Mouse (Mus musculus) kidney, postnatal 0 days (tissue): ENCODE results near the gene Lingo2. TPM values are rescaled to one million over a fixed set of nuclear protein-coding genes. Genes with fewer than 3 reads are reported as not detected.

ENCODE experiments used
- ATAC-seq: fragments of 200-750 bp; cut with Nextera tagmentation; replicated peaks from 2 replicates; pipeline ENCODE4 v1.8.0; 2017; ENCODE audit warnings: low read depth, moderate number of reproducible peaks, moderate TSS enrichment, moderate library complexity; ENCODE audit not compliant: low FRiP score
- DNase-seq: peaks from one replicate; pipeline ENCODE4 v3.0.0-alpha.2; 2016; ENCODE audit warnings: low spot score
- H3K27ac ChIP-seq: fragments of 300-500 bp; sonication (generic); 2 replicates; pipeline ENCODE4 v1.5.1; 2014; ENCODE audit warnings: mild to moderate bottlenecking
- H3K27me3 ChIP-seq: fragments of 300-500 bp; sonication (generic); 2 replicates; pipeline ENCODE4 v1.6.1; 2014; ENCODE audit warnings: low read length, mixed read lengths; ENCODE audit not compliant: insufficient read depth
- H3K36me3 ChIP-seq: fragments of 300-500 bp; sonication (generic); 2 replicates; pipeline ENCODE4 v1.6.1; 2014; ENCODE audit warnings: low read length, mixed read lengths; ENCODE audit not compliant: insufficient read depth
- H3K4me1 ChIP-seq: fragments of 300-500 bp; sonication (generic); replicated peaks from 2 replicates; pipeline ENCODE4 v1.6.1; 2014; ENCODE audit warnings: antibody characterized with exemption, low read length, mixed read lengths; ENCODE audit not compliant: insufficient read depth
- H3K4me2 ChIP-seq: fragments of 300-500 bp; sonication (generic); 2 replicates; pipeline ENCODE4 v1.6.1; 2014; ENCODE audit warnings: mild to moderate bottlenecking, low read length, moderate library complexity, mixed read lengths
- H3K4me3 ChIP-seq: fragments of 300-500 bp; sonication (generic); replicated peaks from 2 replicates; pipeline ENCODE4 v1.5.1; 2014; ENCODE audit warnings: low read depth, low read length
- H3K9ac ChIP-seq: fragments of 300-500 bp; sonication (generic); 2 replicates; pipeline ENCODE4 v1.6.1; 2014; ENCODE audit warnings: low read depth, low read length
- H3K9me3 ChIP-seq: fragments of 300-500 bp; sonication (generic); replicated peaks from 2 replicates; pipeline ENCODE4 v1.6.1; 2016; ENCODE audit warnings: low read length, inconsistent platforms, mixed read lengths
- CTCF ChIP-seq: IDR thresholded peaks from 2 replicates; pipeline ENCODE4 v1.5.1; 2016; ENCODE audit warnings: antibody characterized with exemption, low read depth, mild to moderate bottlenecking, moderate library complexity
- WGBS: fragments of 180-500 bp; shearing (Covaris S2); extraction: QIAGEN DNeasy Blood & Tissue Kit; methylation state at CpG from one replicate; pipeline ENCODE4 v1.1.7; 2014; 5-methylcytosine and 5-hydroxymethylcytosine counted together
- polyA plus RNA-seq: library from polyadenylated mRNA; unstranded; fragments of >200 nt; fragmentation: Nextera tagmentation; extraction: Ambion mirVana; gene quantifications from 2 replicates; pipeline ENCODE4 v1.2.1, GENCODE M21; 2015

Lingo2 gene
- polyA plus RNA-seq, 1 experiment from 2014 or later, result 0.17 TPM

DNA sequence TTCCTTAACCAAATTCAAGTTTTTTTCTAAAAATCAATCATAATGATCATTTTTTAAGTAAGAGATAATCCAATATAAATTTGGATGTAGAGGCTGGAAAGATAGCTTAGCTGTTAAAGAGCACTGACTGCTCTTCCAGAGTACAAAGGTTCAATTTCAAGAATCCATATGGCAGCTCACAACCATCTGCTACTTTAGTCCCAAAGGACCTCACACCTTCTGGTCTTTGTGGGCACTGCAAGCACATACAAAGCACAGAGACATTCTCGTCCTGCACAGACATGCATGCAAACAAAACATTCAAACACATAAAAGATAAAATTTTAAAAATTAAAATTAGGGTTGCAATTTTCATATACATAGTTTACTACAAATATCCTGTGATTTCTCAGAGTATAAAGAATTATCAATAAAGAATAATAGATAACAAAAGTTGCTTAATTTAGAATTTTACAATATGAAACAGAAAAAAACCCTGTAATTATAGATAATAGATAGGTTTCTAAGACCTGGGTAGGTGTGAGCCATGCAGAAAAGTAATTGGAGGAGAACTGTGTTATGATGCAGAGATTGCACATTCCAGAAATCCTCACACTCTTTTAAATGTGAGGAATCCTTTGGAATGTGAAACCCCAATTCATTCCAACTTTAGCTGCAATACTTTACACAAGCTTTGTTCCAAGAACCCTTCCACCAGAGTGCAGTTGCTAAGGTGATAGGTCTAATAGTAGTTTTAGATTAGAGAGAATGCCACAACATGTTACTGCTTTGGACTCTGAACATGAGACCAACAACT lies 1053.6 kb downstream of the Lingo2 start:
- 50% methylated on average over 1 of the region's 1 CpGs for WGBS

DNA sequence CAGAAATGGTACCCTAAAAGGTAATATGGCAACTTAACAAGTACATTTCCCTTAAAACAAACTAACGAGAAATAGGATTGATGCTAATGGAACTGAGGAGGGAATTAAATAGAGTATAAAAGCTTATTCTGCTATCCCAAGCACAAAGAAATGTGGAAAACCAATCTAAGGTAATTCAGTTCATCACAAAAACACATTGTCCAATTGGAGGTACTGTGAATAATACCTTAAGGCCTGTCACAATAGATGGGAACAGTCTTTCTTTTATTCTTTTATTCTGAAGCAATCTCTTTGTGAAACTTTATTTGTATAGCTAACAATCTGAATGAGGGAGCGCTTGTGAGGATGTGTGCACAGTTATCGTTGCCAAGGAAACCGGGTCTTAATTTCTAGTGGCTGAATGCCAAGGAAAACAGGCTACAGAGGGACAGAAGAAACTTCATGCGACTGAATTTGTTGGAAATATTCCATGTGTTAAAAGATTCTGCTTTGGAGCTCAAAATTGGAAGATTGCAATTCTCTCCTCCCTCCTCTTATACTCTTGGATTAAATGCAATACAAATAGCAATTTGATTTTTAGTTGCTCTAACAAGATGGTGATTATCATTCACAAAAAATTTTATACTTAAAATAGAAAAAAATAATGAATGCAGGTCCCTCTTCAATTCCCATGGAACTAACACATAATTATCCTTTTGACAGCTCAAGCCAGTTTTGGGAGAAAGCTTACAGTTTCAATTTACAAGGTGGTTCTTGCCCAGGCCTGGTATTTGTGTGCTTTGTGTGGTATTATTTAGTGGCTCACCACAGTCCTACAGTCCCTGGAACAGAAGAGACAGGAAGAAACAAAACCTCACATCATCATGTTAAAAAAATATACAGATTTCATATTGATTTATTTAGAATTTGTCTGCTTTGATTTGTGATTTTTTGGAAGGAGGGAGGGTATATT lies 1065.7 kb downstream of the Lingo2 start:
- H3K27ac ChIP-seq, result no peak overlapping the region

More for the DNA sequence above, 1053.6 kb downstream of the Lingo2 start:
- H3K4me2 ChIP-seq, result no peak overlapping the region
- ATAC-seq (no peak), DNase-seq (no peak)
- H3K27me3 ChIP-seq, result no peaks in the 10 kb centered on the region
- H3K4me1 ChIP-seq, result no peaks in the 10 kb centered on the region
- no peak overlapping the region for H3K9ac ChIP-seq
- H3K36me3 ChIP-seq, result no peaks in the 10 kb centered on the region
- H3K9me3 ChIP-seq, result no peaks in the 10 kb centered on the region
- no peak overlapping the region for H3K4me3 ChIP-seq
- H3K27ac ChIP-seq, result no peak overlapping the region
- no peak for TF ChIP-seq CTCF

DNA sequence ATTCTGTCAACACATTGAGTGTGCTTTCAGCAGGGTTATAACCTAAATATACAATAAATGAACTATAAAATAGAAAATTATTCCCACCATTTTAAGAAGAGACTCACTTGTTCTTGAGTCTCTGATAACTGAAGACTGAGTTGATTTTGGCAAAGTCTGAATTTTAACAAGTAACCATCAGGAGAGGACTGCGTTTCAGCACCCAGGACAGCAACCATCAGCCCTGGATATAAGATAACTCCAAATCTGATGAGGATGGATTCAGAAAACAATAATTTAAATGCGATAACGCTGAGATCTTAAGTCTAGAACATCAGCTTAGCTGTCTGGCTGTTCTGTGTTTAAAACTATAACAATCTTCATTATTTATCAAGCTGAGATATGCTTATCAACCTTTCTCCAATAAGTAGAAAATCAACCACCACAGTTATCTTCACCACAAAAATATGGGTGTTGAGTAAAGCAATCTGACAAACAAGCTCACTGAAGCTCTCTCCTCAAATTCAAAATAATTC lies 1066.5 kb downstream of the Lingo2 start:
- no peak overlapping the region for H3K9ac ChIP-seq
- no peak for TF ChIP-seq CTCF
- no peak overlapping the region for H3K27ac ChIP-seq
- peak; percentile 57 for DNase-seq
- no peak overlapping the region for H3K4me3 ChIP-seq
- H3K36me3 ChIP-seq, result no peaks in the 10 kb centered on the region
- no peaks in the 10 kb centered on the region for H3K9me3 ChIP-seq
- H3K27me3 ChIP-seq, result no peaks in the 10 kb centered on the region
- H3K4me1 ChIP-seq, result no peaks in the 10 kb centered on the region
- 47% methylated on average over 3 of the region's 3 CpGs for WGBS
- ATAC-seq, result no peak
- H3K4me2 ChIP-seq, result no peak overlapping the region

More for the DNA sequence above, 1065.7 kb downstream of the Lingo2 start:
- Histone ChIP-seq H3K36me3 (no peaks in the 10 kb centered on the region), H3K4me1 (no peaks in the 10 kb centered on the region), H3K9ac (no peak overlapping the region), H3K9me3 (no peaks in the 10 kb centered on the region), H3K4me3 (no peak overlapping the region), H3K27me3 (no peaks in the 10 kb centered on the region), H3K4me2 (no peak overlapping the region)
- no peak for TF ChIP-seq CTCF
- peak; percentile 2 for DNase-seq
- WGBS, result 64% methylated on average over 5 of the region's 5 CpGs
- ATAC-seq, result no peak

DNA sequence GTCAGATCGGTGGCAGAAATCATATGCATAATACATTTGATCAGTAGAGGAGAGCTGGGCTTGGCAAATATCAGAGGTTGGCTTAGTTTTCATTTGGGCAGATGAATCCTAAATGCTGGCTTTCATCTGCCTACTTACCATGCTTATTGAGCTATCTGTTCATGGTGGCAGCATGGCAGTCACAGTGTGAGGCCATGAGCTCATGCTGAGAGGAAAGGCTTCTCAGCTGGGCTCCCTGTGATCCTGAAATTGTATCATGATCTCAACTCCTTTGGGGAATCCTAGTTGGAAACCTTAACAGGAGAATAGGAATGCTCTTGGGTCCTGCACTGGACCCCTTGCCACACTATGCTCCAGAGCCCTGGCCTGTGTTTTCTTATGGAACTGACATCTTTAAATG lies 1105.0 kb downstream of the Lingo2 start:
- no peaks in the 10 kb centered on the region for H3K27me3 ChIP-seq
- H3K9ac ChIP-seq, result no peak overlapping the region
- H3K36me3 ChIP-seq, result no peaks in the 10 kb centered on the region
- DNase-seq (no peak), ATAC-seq (no peak)
- TF ChIP-seq CTCF, result no peak
- H3K4me1 ChIP-seq, result no peaks in the 10 kb centered on the region
- no peak overlapping the region for H3K27ac ChIP-seq
- no peak overlapping the region for H3K4me3 ChIP-seq
- H3K4me2 ChIP-seq, result no peak overlapping the region
- no peaks in the 10 kb centered on the region for H3K9me3 ChIP-seq
- WGBS, result 87% methylated on average over 1 of the region's 1 CpGs

DNA sequence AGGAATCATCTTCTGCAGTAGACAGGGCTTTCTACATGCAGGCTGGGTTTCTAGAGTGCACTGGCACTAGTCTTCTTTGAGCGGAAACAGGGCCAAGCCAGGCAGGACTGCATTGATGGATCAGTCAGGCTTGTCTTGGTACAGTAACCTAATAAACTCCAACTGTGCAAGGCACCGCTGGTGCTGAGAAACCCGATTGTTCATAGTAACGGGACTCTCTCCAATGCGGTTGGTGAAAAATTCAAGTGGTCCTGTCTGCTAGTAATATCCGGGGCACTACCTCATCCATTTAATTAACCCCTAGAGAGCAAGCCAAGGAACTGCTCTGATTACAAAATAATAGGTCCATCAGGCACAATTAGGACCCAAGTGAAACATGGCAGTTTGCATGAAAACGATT lies 1106.4 kb downstream of the Lingo2 start:
- Histone ChIP-seq H3K36me3 (no peaks in the 10 kb centered on the region), H3K4me3 (no peak overlapping the region), H3K9me3 (no peaks in the 10 kb centered on the region), H3K4me1 (no peaks in the 10 kb centered on the region), H3K9ac (no peak overlapping the region), H3K4me2 (no peak overlapping the region), H3K27ac (no peak overlapping the region), H3K27me3 (no peaks in the 10 kb centered on the region)
- TF ChIP-seq CTCF, result no peak
- no peak for DNase-seq
- 67% methylated on average over 7 of the region's 7 CpGs for WGBS
- no peak for ATAC-seq

DNA sequence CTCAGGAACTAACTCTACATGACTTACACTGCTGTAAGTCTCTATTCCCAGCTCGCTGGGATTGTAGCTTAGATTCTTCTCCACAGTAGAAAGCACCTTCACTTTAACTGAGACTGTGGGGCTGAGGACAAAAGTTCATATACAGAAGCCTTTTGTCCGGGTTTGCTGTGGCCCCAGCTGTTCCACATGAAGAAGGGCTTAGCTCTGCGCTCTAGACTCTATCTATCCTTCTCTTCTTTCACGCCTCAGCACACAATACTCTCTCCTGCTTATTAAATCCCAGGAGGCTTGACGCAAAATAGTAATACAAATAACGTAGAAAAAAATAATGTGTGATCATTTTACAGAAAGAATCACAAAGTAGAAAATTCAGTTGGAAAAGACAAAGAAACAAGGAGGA lies 1107.0 kb downstream of the Lingo2 start:
- ATAC-seq, result no peak
- Histone ChIP-seq H3K4me2 (no peak overlapping the region), H3K27ac (no peak overlapping the region), H3K36me3 (no peaks in the 10 kb centered on the region), H3K4me1 (no peaks in the 10 kb centered on the region), H3K27me3 (no peaks in the 10 kb centered on the region), H3K9me3 (no peaks in the 10 kb centered on the region), H3K9ac (no peak overlapping the region), H3K4me3 (no peak overlapping the region)
- 72% methylated on average over 6 of the region's 6 CpGs for WGBS
- no peak for TF ChIP-seq CTCF
- no peak for DNase-seq
